Mouse (Mus musculus): Measurements from ENCODE around the gene Scamp2. TPM values are rescaled to one million over a fixed set of nuclear protein-coding genes. Genes with fewer than 3 reads are reported as not detected.

Gene Scamp2
- polyA plus RNA-seq, 1 experiment from 2014 or later: 44.1 TPM

- WGBS: 59% methylated on average over 2 of the region's 2 CpGs
- peaks cover 25% of the 10 kb centered on the region for H3K4me1 ChIP-seq (ENCODE audit: control insufficient read depth, insufficient read depth, low read length)
- ATAC-seq: no peak
- H3K27me3 ChIP-seq (ENCODE audit: control insufficient read depth, insufficient read depth, low read depth, low read length): no peaks in the 10 kb centered on the region
- H3K36me3 ChIP-seq (ENCODE audit: control insufficient read depth, insufficient read depth, low read length): no peaks in the 10 kb centered on the region
- no peak overlapping the region for H3K4me2 ChIP-seq (ENCODE audit: low read length)
- H3K27ac ChIP-seq (ENCODE audit: low read length): no peak overlapping the region
- no peaks in the 10 kb centered on the region for H3K9me3 ChIP-seq (replicated peaks; ENCODE audit: control insufficient read depth, low read length, poor library complexity, severe bottlenecking)
- H3K9ac ChIP-seq (ENCODE audit: low read depth, low read length): no peak overlapping the region
- H3K4me3 ChIP-seq (ENCODE audit: low read depth, low read length): no peak overlapping the region
These were observed 1.2 kb upstream of the Scamp2 start for GRCm38 (mm10) chr9:57559568-57559967.

- Histone ChIP-seq H3K36me3 (ENCODE audit: control insufficient read depth, insufficient read depth, low read length) (no peaks in the 10 kb centered on the region), H3K27me3 (ENCODE audit: control insufficient read depth, insufficient read depth, low read depth, low read length) (no peaks in the 10 kb centered on the region), H3K4me2 (ENCODE audit: low read length) (peak overlapping the region; percentile 69), H3K4me1 (ENCODE audit: control insufficient read depth, insufficient read depth, low read length) (peaks cover 25% of the 10 kb centered on the region), H3K9me3 (replicated peaks; ENCODE audit: control insufficient read depth, low read length, poor library complexity, severe bottlenecking) (no peaks in the 10 kb centered on the region), H3K27ac (ENCODE audit: low read length) (peak overlapping the region; percentile 93), H3K4me3 (ENCODE audit: low read depth, low read length) (peak overlapping the region; percentile 66), H3K9ac (ENCODE audit: low read depth, low read length) (peak overlapping the region; percentile 74)
- 28% methylated on average over 7 of the region's 7 CpGs for WGBS
- ATAC-seq: peak; percentile 26
These were observed 480 bp upstream of the Scamp2 start for GRCm38 (mm10) chr9:57560263-57560662.

- Histone ChIP-seq H3K9ac (ENCODE audit: low read depth, low read length) (no peak overlapping the region), H3K4me2 (ENCODE audit: low read length) (peak overlapping the region; percentile 69), H3K4me1 (ENCODE audit: control insufficient read depth, insufficient read depth, low read length) (peaks cover 25% of the 10 kb centered on the region), H3K4me3 (ENCODE audit: low read depth, low read length) (peak overlapping the region; percentile 66), H3K27me3 (ENCODE audit: control insufficient read depth, insufficient read depth, low read depth, low read length) (no peaks in the 10 kb centered on the region), H3K9me3 (replicated peaks; ENCODE audit: control insufficient read depth, low read length, poor library complexity, severe bottlenecking) (no peaks in the 10 kb centered on the region), H3K36me3 (ENCODE audit: control insufficient read depth, insufficient read depth, low read length) (no peaks in the 10 kb centered on the region), H3K27ac (ENCODE audit: low read length) (no peak overlapping the region)
- WGBS: 81% methylated on average over 13 of the region's 13 CpGs
- ATAC-seq: no peak
These were observed 962 bp downstream of the Scamp2 start for GRCm38 (mm10) chr9:57561711-57562099.

- 0 out of 2 replicates have a peak overlapping the region, but pooled peaks have one; percentile 25 for H3K9ac ChIP-seq (ENCODE audit: low read depth, low read length)
These were observed 2.2 kb downstream of the Scamp2 start for GRCm38 (mm10) chr9:57562896-57563372.

GRCm38 (mm10) chr9:57564609-57565008 is 3.9 kb downstream of the Scamp2 start:
- Histone ChIP-seq H3K9ac (ENCODE audit: low read depth, low read length) (no peak overlapping the region), H3K36me3 (ENCODE audit: control insufficient read depth, insufficient read depth, low read length) (no peaks in the 10 kb centered on the region), H3K27ac (ENCODE audit: low read length) (no peak overlapping the region), H3K9me3 (replicated peaks; ENCODE audit: control insufficient read depth, low read length, poor library complexity, severe bottlenecking) (no peaks in the 10 kb centered on the region), H3K4me2 (ENCODE audit: low read length) (no peak overlapping the region), H3K4me3 (ENCODE audit: low read depth, low read length) (no peak overlapping the region), H3K27me3 (ENCODE audit: control insufficient read depth, insufficient read depth, low read depth, low read length) (no peaks in the 10 kb centered on the region), H3K4me1 (ENCODE audit: control insufficient read depth, insufficient read depth, low read length) (peaks cover 25% of the 10 kb centered on the region)
- 95% methylated on average over 6 of the region's 6 CpGs for WGBS
- no peak for ATAC-seq

More at GRCm38 (mm10) chr9:57562896-57563372, 2.2 kb downstream of the Scamp2 start:
- Histone ChIP-seq H3K4me3 (ENCODE audit: low read depth, low read length) (no peak overlapping the region), H3K9me3 (replicated peaks; ENCODE audit: control insufficient read depth, low read length, poor library complexity, severe bottlenecking) (no peaks in the 10 kb centered on the region), H3K27ac (ENCODE audit: low read length) (no peak overlapping the region), H3K36me3 (ENCODE audit: control insufficient read depth, insufficient read depth, low read length) (no peaks in the 10 kb centered on the region), H3K4me1 (ENCODE audit: control insufficient read depth, insufficient read depth, low read length) (peaks cover 25% of the 10 kb centered on the region), H3K4me2 (ENCODE audit: low read length) (no peak overlapping the region), H3K27me3 (ENCODE audit: control insufficient read depth, insufficient read depth, low read depth, low read length) (no peaks in the 10 kb centered on the region)
- WGBS: 84% methylated on average over 4 of the region's 4 CpGs
- ATAC-seq: no peak

GRCm38 (mm10) chr9:57565741-57566221 is 5.0 kb downstream of the Scamp2 start:
- Histone ChIP-seq H3K4me1 (ENCODE audit: control insufficient read depth, insufficient read depth, low read length) (peaks cover 19% of the 10 kb centered on the region), H3K4me2 (ENCODE audit: low read length) (no peak overlapping the region), H3K27me3 (ENCODE audit: control insufficient read depth, insufficient read depth, low read depth, low read length) (no peaks in the 10 kb centered on the region), H3K4me3 (ENCODE audit: low read depth, low read length) (no peak overlapping the region), H3K27ac (ENCODE audit: low read length) (peak overlapping the region; percentile 10; the same call in 1 of the 2 replicates), H3K36me3 (ENCODE audit: control insufficient read depth, insufficient read depth, low read length) (no peaks in the 10 kb centered on the region), H3K9me3 (replicated peaks; ENCODE audit: control insufficient read depth, low read length, poor library complexity, severe bottlenecking) (no peaks in the 10 kb centered on the region), H3K9ac (ENCODE audit: low read depth, low read length) (no peak overlapping the region)
- no peak for ATAC-seq
- 55% methylated on average over 10 of the region's 10 CpGs for WGBS

GRCm38 (mm10) chr9:57566846-57567245 is 6.1 kb downstream of the Scamp2 start:
- no peak for ATAC-seq
- H3K36me3 ChIP-seq (ENCODE audit: control insufficient read depth, insufficient read depth, low read length): no peaks in the 10 kb centered on the region
- no peaks in the 10 kb centered on the region for H3K27me3 ChIP-seq (ENCODE audit: control insufficient read depth, insufficient read depth, low read depth, low read length)
- 59% methylated on average over 8 of the region's 8 CpGs for whole genome bisulfite sequencing
- H3K9me3 ChIP-seq (replicated peaks; ENCODE audit: control insufficient read depth, low read length, poor library complexity, severe bottlenecking): no peaks in the 10 kb centered on the region
- no peak overlapping the region for H3K4me2 ChIP-seq (ENCODE audit: low read length)
- no peak overlapping the region for H3K27ac ChIP-seq (ENCODE audit: low read length)
- no peak overlapping the region for H3K9ac ChIP-seq (ENCODE audit: low read depth, low read length)
- no peak overlapping the region for H3K4me3 ChIP-seq (ENCODE audit: low read depth, low read length)
- peaks cover 13% of the 10 kb centered on the region for H3K4me1 ChIP-seq (ENCODE audit: control insufficient read depth, insufficient read depth, low read length)

GRCm38 (mm10) chr9:57568500-57568899 is 7.8 kb downstream of the Scamp2 start:
- 95% methylated on average over 6 of the region's 6 CpGs for WGBS
- ATAC-seq: no peak
- Histone ChIP-seq H3K27ac (ENCODE audit: low read length) (no peak overlapping the region), H3K9me3 (replicated peaks; ENCODE audit: control insufficient read depth, low read length, poor library complexity, severe bottlenecking) (no peaks in the 10 kb centered on the region), H3K27me3 (ENCODE audit: control insufficient read depth, insufficient read depth, low read depth, low read length) (no peaks in the 10 kb centered on the region), H3K4me1 (ENCODE audit: control insufficient read depth, insufficient read depth, low read length) (no peaks in the 10 kb centered on the region), H3K4me2 (ENCODE audit: low read length) (no peak overlapping the region), H3K9ac (ENCODE audit: low read depth, low read length) (no peak overlapping the region), H3K4me3 (ENCODE audit: low read depth, low read length) (no peak overlapping the region), H3K36me3 (ENCODE audit: control insufficient read depth, insufficient read depth, low read length) (no peaks in the 10 kb centered on the region)

GRCm38 (mm10) chr9:57574397-57574796 is 13.7 kb downstream of the Scamp2 start:
- Histone ChIP-seq H3K9me3 (replicated peaks; ENCODE audit: control insufficient read depth, low read length, poor library complexity, severe bottlenecking) (no peaks in the 10 kb centered on the region), H3K4me1 (ENCODE audit: control insufficient read depth, insufficient read depth, low read length) (no peaks in the 10 kb centered on the region), H3K36me3 (ENCODE audit: control insufficient read depth, insufficient read depth, low read length) (peaks cover 13% of the 10 kb centered on the region), H3K27ac (ENCODE audit: low read length) (no peak overlapping the region), H3K4me2 (ENCODE audit: low read length) (no peak overlapping the region), H3K4me3 (ENCODE audit: low read depth, low read length) (no peak overlapping the region), H3K27me3 (ENCODE audit: control insufficient read depth, insufficient read depth, low read depth, low read length) (no peaks in the 10 kb centered on the region), H3K9ac (ENCODE audit: low read depth, low read length) (no peak overlapping the region)
- ATAC-seq: no peak
